Mouse (Mus musculus) cortical plate, adult 2 months (tissue): ENCODE measurements at regions not wholly inside any gene's neighbourhood (a gene's known extent, or its start where the extent isn't known, plus 50 kb on each side); places are given as distances from the start of the nearest gene placed in this dataset.
A peak's percentile ranks its signal among the peaks of the same experiment; 100 is the strongest.

Experiments
- H3K27ac ChIP-seq: fragments of 200-500 bp; 2 replicates; pipeline ENCODE4 v1.5.1; 2012; ENCODE audit warnings: low read length, control low read depth, inconsistent platforms; ENCODE audit not compliant: insufficient read depth
- H3K4me1 ChIP-seq: fragments of 200-500 bp; 2 replicates; pipeline ENCODE4 v1.6.1; 2011; ENCODE audit warnings: low read length; ENCODE audit not compliant: control insufficient read depth, insufficient read depth
- H3K4me3 ChIP-seq: fragments of 200-500 bp; 2 replicates; pipeline ENCODE4 v1.5.1; 2011; ENCODE audit warnings: mild to moderate bottlenecking, low read length, control low read depth; ENCODE audit not compliant: insufficient read depth
- CTCF ChIP-seq: fragments of 200-500 bp; IDR thresholded peaks from 2 replicates; pipeline ENCODE4 v1.5.1; 2011; ENCODE audit warnings: mild to moderate bottlenecking, control low read depth, low read length; ENCODE audit not compliant: insufficient read depth; ENCODE audit errors: extremely low read depth
- POLR2A ChIP-seq: fragments of 200-500 bp; IDR thresholded peaks from 2 replicates; pipeline ENCODE4 v1.6.1; 2011; ENCODE audit warnings: mild to moderate bottlenecking, low read length, control low read depth; ENCODE audit not compliant: insufficient read depth; ENCODE audit errors: extremely low read depth

- Histone ChIP-seq H3K4me1 (no peaks in the 10 kb centered on the region), H3K27ac (no peak overlapping the region), H3K4me3 (no peak overlapping the region)
- no peak for TF ChIP-seq CTCF
- TF ChIP-seq POLR2A, result no peak
Observed at GRCm38 (mm10) chr2:7840612-7841011, 331.2 kb upstream of the Celf2 start.

GRCm38 (mm10) chr2:7837877-7838276 lies 328.5 kb upstream of the Celf2 start:
- H3K4me3 ChIP-seq, result no peak overlapping the region
- no peak for TF ChIP-seq POLR2A
- no peak for TF ChIP-seq CTCF
- H3K27ac ChIP-seq, result no peak overlapping the region
- H3K4me1 ChIP-seq, result no peaks in the 10 kb centered on the region

- no peak for TF ChIP-seq CTCF
- no peak for TF ChIP-seq POLR2A
- H3K27ac ChIP-seq, result no peak overlapping the region
- no peak overlapping the region for H3K4me3 ChIP-seq
- peaks cover 2% of the 10 kb centered on the region; the same call in 1 of the 2 replicates for H3K4me1 ChIP-seq
Observed at GRCm38 (mm10) chr2:7831239-7831638, 321.9 kb upstream of the Celf2 start.

- Histone ChIP-seq H3K27ac (no peak overlapping the region), H3K4me1 (peaks cover 2% of the 10 kb centered on the region; the same call in 1 of the 2 replicates), H3K4me3 (no peak overlapping the region)
- TF ChIP-seq POLR2A (no peak), CTCF (no peak)
Observed at GRCm38 (mm10) chr2:7826272-7826671, 316.9 kb upstream of the Celf2 start.

- Histone ChIP-seq H3K27ac (no peak overlapping the region), H3K4me1 (no peaks in the 10 kb centered on the region), H3K4me3 (no peak overlapping the region)
- TF ChIP-seq POLR2A (no peak), CTCF (no peak)
Observed at GRCm38 (mm10) chr2:7796415-7796814, 287.1 kb upstream of the Celf2 start.

- no peak overlapping the region for H3K27ac ChIP-seq
- TF ChIP-seq CTCF (no peak), POLR2A (no peak)
- no peaks in the 10 kb centered on the region for H3K4me1 ChIP-seq
Observed at GRCm38 (mm10) chr2:7792456-7793145, 283.2 kb upstream of the Celf2 start.

GRCm38 (mm10) chr2:7778610-7779009 lies 269.2 kb upstream of the Celf2 start:
- TF ChIP-seq CTCF, result no peak
- no peak for TF ChIP-seq POLR2A
- Histone ChIP-seq H3K4me3 (no peak overlapping the region), H3K27ac (no peak overlapping the region), H3K4me1 (no peaks in the 10 kb centered on the region)

More at GRCm38 (mm10) chr2:7792456-7793145, 283.2 kb upstream of the Celf2 start:
- no peak overlapping the region for H3K4me3 ChIP-seq

- no peaks in the 10 kb centered on the region; the same call in 1 of the 2 replicates for H3K4me1 ChIP-seq
- no peak overlapping the region for H3K4me3 ChIP-seq
- H3K27ac ChIP-seq, result peak overlapping the region; percentile 97
- no peak for TF ChIP-seq POLR2A
Observed at GRCm38 (mm10) chr2:7734097-7734730, 224.9 kb upstream of the Celf2 start.

- TF ChIP-seq POLR2A, result no peak
- TF ChIP-seq CTCF, result no peak
- Histone ChIP-seq H3K4me3 (no peak overlapping the region), H3K27ac (no peak overlapping the region), H3K4me1 (no peaks in the 10 kb centered on the region; the same call in 1 of the 2 replicates)
Observed at GRCm38 (mm10) chr2:7730960-7731359, 221.6 kb upstream of the Celf2 start.

- Histone ChIP-seq H3K27ac (no peak overlapping the region), H3K4me3 (no peak overlapping the region), H3K4me1 (no peaks in the 10 kb centered on the region)
- TF ChIP-seq POLR2A (no peak), CTCF (no peak)
Observed at GRCm38 (mm10) chr2:7722283-7722935, 213.0 kb upstream of the Celf2 start.
